Mouse (Mus musculus): Measurements from ENCODE around the gene Cxcr2. TPM values are rescaled to one million over a fixed set of nuclear protein-coding genes. Genes with fewer than 3 reads are reported as not detected.

Cxcr2 gene
- polyA plus RNA-seq, 1 experiment, result 0.03 TPM

- DNase-seq (ENCODE audit: low spot score), result no peak
Measured at GRCm38 (mm10) chr1:74197726-74198470, 44.1 kb downstream of the Cxcr2 start.

- no peak for DNase-seq (ENCODE audit: low spot score)
Measured at GRCm38 (mm10) chr1:74199046-74199445, 45.3 kb downstream of the Cxcr2 start.

- DNase-seq (ENCODE audit: low spot score), result no peak
Measured at GRCm38 (mm10) chr1:74201048-74201844, 47.5 kb downstream of the Cxcr2 start.

GRCm38 (mm10) chr1:74203457-74203856 lies 49.7 kb downstream of the Cxcr2 start:
- DNase-seq (ENCODE audit: low spot score), result no peak

GRCm38 (mm10) chr1:74205881-74206280 lies 52.1 kb downstream of the Cxcr2 start:
- no peak for DNase-seq (ENCODE audit: low spot score)

GRCm38 (mm10) chr1:74206642-74207041 lies 52.9 kb downstream of the Cxcr2 start:
- DNase-seq (ENCODE audit: low spot score), result no peak

- no peak for DNase-seq (ENCODE audit: low spot score)
Measured at GRCm38 (mm10) chr1:74207906-74208305, 54.1 kb downstream of the Cxcr2 start.

- no peak for DNase-seq (ENCODE audit: low spot score)
Measured at GRCm38 (mm10) chr1:74208941-74209340, 55.2 kb downstream of the Cxcr2 start.

Other genes with a start within 250 kb of the Cxcr2 start
- 192 and 408 TPM in 2 replicates for gene Tns1, start 29.5 kb upstream of the Cxcr2 start, polyA plus RNA-seq (2012; rRNA removed)
- 1.2 TPM in 2 replicates for gene Rufy4, start 28.4 kb upstream of the Cxcr2 start, polyA plus RNA-seq (2012; rRNA removed)
- gene Cxcr1, start 40.6 kb downstream of the Cxcr2 start, polyA plus RNA-seq (2012; rRNA removed), result not detected in 2 replicates
- gene Arpc2, start 82.1 kb downstream of the Cxcr2 start, polyA plus RNA-seq (2012; rRNA removed), result 372 and 394 TPM in 2 replicates
- gene Gpbar1, start 124.6 kb downstream of the Cxcr2 start, polyA plus RNA-seq (2012; rRNA removed), result 1.6 TPM in 2 replicates
- gene Aamp, start 130.7 kb downstream of the Cxcr2 start, polyA plus RNA-seq (2012; rRNA removed), result 131 and 137 TPM in 2 replicates
- 60.6 and 61.9 TPM in 2 replicates for gene Pnkd, start 130.9 kb downstream of the Cxcr2 start, polyA plus RNA-seq (2012; rRNA removed)
- gene Tmbim1, start 151.6 kb downstream of the Cxcr2 start, polyA plus RNA-seq (2012; rRNA removed), result 91.2 and 120 TPM in 2 replicates
- gene Catip, start 208.1 kb downstream of the Cxcr2 start, polyA plus RNA-seq (2012; rRNA removed), result 2.7 and 2.9 TPM in 2 replicates
- gene Slc11a1, start 221.2 kb downstream of the Cxcr2 start, polyA plus RNA-seq (2012; rRNA removed), result 13.2 and 16.5 TPM in 2 replicates
- 93.7 and 117 TPM in 2 replicates for gene Ctdsp1, start 237.5 kb downstream of the Cxcr2 start, polyA plus RNA-seq (2012; rRNA removed)